Mouse (Mus musculus) MEL (cell line): ENCODE measurements around the gene D630039A03Rik. TPM values are rescaled to one million over a fixed set of nuclear protein-coding genes. Genes with fewer than 3 reads are reported as not detected.

ENCODE experiments used
- DNase-seq: peaks from one replicate; pipeline ENCODE4 v3.0.0; 2011; ENCODE audit warnings: low read depth, low spot score
- H3K27ac ChIP-seq: 2 replicates; pipeline ENCODE4 v1.5.1; 2012; ENCODE audit warnings: low read depth, mild to moderate bottlenecking, control low read depth, low read length, moderate library complexity; ENCODE audit not compliant: control insufficient read depth
- H3K27me3 ChIP-seq, 2 experiments: fragments of 150-350 bp in 1 of 2; sonication (generic) in 1 of 2; 2 replicates each; pipeline ENCODE4 v1.6.1; 2012; ENCODE audit warnings: low read length in 2 of 2, mild to moderate bottlenecking in 2 of 2, improper control_type of control experiment in 1 of 2, moderate library complexity in 1 of 2; ENCODE audit not compliant: insufficient read depth in 2 of 2, control insufficient read depth in 1 of 2
- H3K36me3 ChIP-seq, 2 experiments: 2 replicates each; pipeline ENCODE4 v1.6.1; 2012 to 2014; ENCODE audit warnings: low read length in 2 of 2, improper control_type of control experiment in 1 of 2, inconsistent platforms in 1 of 2, mild to moderate bottlenecking in 1 of 2; ENCODE audit not compliant: insufficient read depth in 2 of 2, control insufficient read depth in 1 of 2
- H3K4me1 ChIP-seq, 2 experiments: fragments of 150-350 bp in 1 of 2; sonication (generic) in 1 of 2; 2 replicates each; pipeline ENCODE4 v1.6.1; 2012; ENCODE audit warnings: low read length in 2 of 2, improper control_type of control experiment in 1 of 2, mild to moderate bottlenecking in 1 of 2; ENCODE audit not compliant: insufficient read depth in 2 of 2, control insufficient read depth in 1 of 2
- H3K4me3 ChIP-seq, 2 experiments: fragments of 150-350 bp in 1 of 2; sonication (generic) in 1 of 2; 2 replicates each; pipeline ENCODE4 v1.5.1; 2012; ENCODE audit warnings: low read depth in 2 of 2, low read length in 2 of 2, mild to moderate bottlenecking in 2 of 2, moderate library complexity in 2 of 2, control low read depth in 1 of 2, improper control_type of control experiment in 1 of 2; ENCODE audit not compliant: control insufficient read depth in 1 of 2, insufficient read depth in 1 of 2
- H3K79me2 ChIP-seq: 2 replicates; pipeline ENCODE4 v1.6.1; 2012; ENCODE audit warnings: mild to moderate bottlenecking, low read length, moderate library complexity; ENCODE audit not compliant: control insufficient read depth, poor library complexity, insufficient read depth
- H3K9ac ChIP-seq: 2 replicates; pipeline ENCODE4 v1.6.1; 2012; ENCODE audit warnings: low read depth, mild to moderate bottlenecking, control low read depth, low read length, moderate library complexity; ENCODE audit not compliant: control insufficient read depth, poor library complexity, severe bottlenecking
- H3K9me3 ChIP-seq: fragments of 150-350 bp; sonication (generic); replicated peaks from 2 replicates; pipeline ENCODE4 v1.6.1; 2012; ENCODE audit warnings: mild to moderate bottlenecking, low read length, improper control_type of control experiment, moderate library complexity; ENCODE audit not compliant: insufficient read depth
- BHLHE40 ChIP-seq: IDR thresholded peaks from 2 replicates; pipeline ENCODE4 v1.6.1; 2012; ENCODE audit warnings: low read depth, mild to moderate bottlenecking, inconsistent platforms, low read length, improper control_type of control experiment, borderline replicate concordance
- CHD1 ChIP-seq: IDR thresholded peaks from 2 replicates; pipeline ENCODE4 v1.6.1; 2012; ENCODE audit warnings: low read depth, mild to moderate bottlenecking, inconsistent platforms, low read length, improper control_type of control experiment
- CHD2 ChIP-seq: IDR thresholded peaks from 2 replicates; pipeline ENCODE4 v1.6.1; 2011; ENCODE audit warnings: low read length, improper control_type of control experiment
- CTCF ChIP-seq, 3 experiments: IDR thresholded peaks in 2 of 3; conservative IDR thresholded peaks in 1 of 3; 2 replicates each; pipeline ENCODE4 v1.5.1; 2011 to 2012; ENCODE audit warnings: low read length in 3 of 3, low read depth in 2 of 3, mild to moderate bottlenecking in 2 of 3, improper control_type of control experiment in 1 of 3, inconsistent platforms in 1 of 3, mixed read lengths in 1 of 3, moderate library complexity in 1 of 3; ENCODE audit not compliant: control insufficient read depth in 1 of 3, insufficient read depth in 1 of 3, poor library complexity in 1 of 3, severe bottlenecking in 1 of 3
- E2F4 ChIP-seq: IDR thresholded peaks from 2 replicates; pipeline ENCODE4 v1.6.1; 2011; ENCODE audit warnings: low read depth, low read length, improper control_type of control experiment, borderline replicate concordance
- ETS1 ChIP-seq: IDR thresholded peaks from 2 replicates; pipeline ENCODE4 v1.6.1; 2012; ENCODE audit warnings: low read depth, mild to moderate bottlenecking, inconsistent platforms, low read length, improper control_type of control experiment, moderate library complexity
- GABPA ChIP-seq: IDR thresholded peaks from 2 replicates; pipeline ENCODE4 v1.6.1; 2012; ENCODE audit warnings: low read depth, mild to moderate bottlenecking, inconsistent platforms, low read length, improper control_type of control experiment, moderate library complexity
- GATA1 ChIP-seq: IDR thresholded peaks from 2 replicates; pipeline ENCODE4 v1.6.1; 2011; ENCODE audit warnings: low read depth, low read length, improper control_type of control experiment
- HCFC1 ChIP-seq: IDR thresholded peaks from 2 replicates; pipeline ENCODE4 v1.6.1; 2012; ENCODE audit warnings: low read depth, mild to moderate bottlenecking, inconsistent platforms, low read length, improper control_type of control experiment, moderate library complexity
- KAT2A ChIP-seq: conservative IDR thresholded peaks from 2 replicates; pipeline ENCODE4 v1.6.1; 2012; ENCODE audit warnings: low read depth, low read length, improper control_type of control experiment, inconsistent platforms
- MAFK ChIP-seq: IDR thresholded peaks from 2 replicates; pipeline ENCODE4 v1.6.1; 2011; ENCODE audit warnings: low read depth, mild to moderate bottlenecking, low read length, improper control_type of control experiment, borderline replicate concordance
- MAX ChIP-seq: IDR thresholded peaks from 2 replicates; pipeline ENCODE4 v1.6.1; 2011; ENCODE audit warnings: low read length, improper control_type of control experiment
- MAZ ChIP-seq: IDR thresholded peaks from 2 replicates; pipeline ENCODE4 v1.6.1; 2012; ENCODE audit warnings: low read depth, mild to moderate bottlenecking, inconsistent platforms, low read length, improper control_type of control experiment
- MXI1 ChIP-seq: IDR thresholded peaks from 2 replicates; pipeline ENCODE4 v1.6.1; 2011; ENCODE audit warnings: mild to moderate bottlenecking, low read depth, low read length, improper control_type of control experiment
- MYB ChIP-seq: IDR thresholded peaks from 2 replicates; pipeline ENCODE4 v1.6.1; 2011; ENCODE audit warnings: mild to moderate bottlenecking, low read depth, low read length, improper control_type of control experiment
- MYC ChIP-seq: IDR thresholded peaks from 2 replicates; pipeline ENCODE4 v1.6.1; 2011; ENCODE audit warnings: low read depth, mild to moderate bottlenecking, low read length, improper control_type of control experiment, moderate library complexity
- NELFE ChIP-seq: IDR thresholded peaks from 2 replicates; pipeline ENCODE4 v1.6.1; 2011; ENCODE audit warnings: low read depth, low read length, improper control_type of control experiment
- POLR2AphosphoS5 ChIP-seq: IDR thresholded peaks from 2 replicates; pipeline ENCODE4 v1.6.1; 2012; ENCODE audit warnings: low read depth, borderline replicate concordance, mild to moderate bottlenecking, inconsistent platforms, low read length, moderate library complexity, mixed read lengths
- RAD21 ChIP-seq: IDR thresholded peaks from 2 replicates; pipeline ENCODE4 v1.6.1; 2011; ENCODE audit warnings: mild to moderate bottlenecking, low read depth, low read length, improper control_type of control experiment
- SIN3A ChIP-seq: IDR thresholded peaks from 2 replicates; pipeline ENCODE4 v1.6.1; 2012; ENCODE audit warnings: low read length, improper control_type of control experiment, inconsistent platforms
- TAL1 ChIP-seq: IDR thresholded peaks from 2 replicates; pipeline ENCODE4 v1.6.1; 2012; ENCODE audit warnings: mild to moderate bottlenecking, inconsistent platforms, low read length, moderate library complexity, mixed read lengths
- UBTF ChIP-seq: IDR thresholded peaks from 2 replicates; pipeline ENCODE4 v1.6.1; 2012; ENCODE audit warnings: low read depth, mild to moderate bottlenecking, inconsistent platforms, low read length, improper control_type of control experiment, moderate library complexity, borderline replicate concordance; ENCODE audit not compliant: insufficient read depth
- USF1 ChIP-seq: IDR thresholded peaks from 2 replicates; pipeline ENCODE4 v1.6.1; 2014; ENCODE audit warnings: low read depth, mild to moderate bottlenecking, inconsistent platforms, low read length, improper control_type of control experiment, moderate library complexity
- USF2 ChIP-seq, 2 experiments: IDR thresholded peaks; 2 replicates each; pipeline ENCODE4 v1.6.1; 2011 to 2012; ENCODE audit warnings: improper control_type of control experiment in 2 of 2, low read length in 2 of 2, borderline replicate concordance in 1 of 2, inconsistent platforms in 1 of 2, low read depth in 1 of 2, mild to moderate bottlenecking in 1 of 2; ENCODE audit not compliant: insufficient read depth in 1 of 2
- ZNF384 ChIP-seq: IDR thresholded peaks from 2 replicates; pipeline ENCODE4 v1.6.1; 2012; ENCODE audit warnings: low read depth, mild to moderate bottlenecking, inconsistent platforms, low read length, improper control_type of control experiment
- polyA plus RNA-seq, 2 experiments: library from polyadenylated mRNA; stranded (reverse) in 1 of 2; unstranded in 1 of 2; fragments of >175 nt in 1 of 2; fragments of >200 nt in 1 of 2; gene quantifications; 2 replicates each; pipeline versions ENCODE4 v1.2.1 to v1.2.4; 2012; ENCODE audit warnings: low replicate concordance in 2 of 2, low read depth in 1 of 2; ENCODE audit not compliant: insufficient read length in 2 of 2, insufficient read depth in 1 of 2, missing spikeins in 1 of 2
- total RNA-seq: library from RNA; depleted of rRNA; stranded (reverse); fragments of 300-350 nt; gene quantifications from 2 replicates; pipeline ENCODE4 v1.2.3, GENCODE M21; 2012

D630039A03Rik gene
- total and polyA plus RNA-seq, 3 experiments, result not detected

DNA sequence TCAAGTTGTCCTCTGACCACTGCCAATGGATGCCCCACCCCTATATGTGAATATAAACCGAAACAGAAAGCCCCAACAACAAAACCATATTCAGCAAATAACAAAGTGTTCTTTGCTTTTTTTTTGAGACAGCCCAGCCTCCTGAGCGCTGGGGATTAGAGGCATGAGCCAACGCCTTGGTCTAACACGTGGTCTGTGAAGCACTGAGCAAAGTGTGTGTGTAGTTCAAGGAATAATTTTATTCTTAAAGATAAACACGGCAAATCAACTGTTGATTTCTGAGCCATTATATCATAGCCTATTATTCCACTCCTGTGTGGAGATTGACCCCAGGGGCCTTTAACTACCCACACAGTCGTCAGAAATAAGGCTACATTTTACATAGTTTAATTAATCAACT lies 38.5 kb upstream of the D630039A03Rik start:
- TF ChIP-seq UBTF, result no peak
- TF ChIP-seq MAX, result peak; percentile 93
- TF ChIP-seq CTCF (IDR thresholded peaks at IDR 0.05 in 2 of 3, conservative IDR thresholded peaks at IDR 0.05 in 1 of 3; ENCODE audit: control insufficient read depth in 1 of 3, insufficient read depth in 1 of 3, low read depth in 2 of 3, low read length in 3 of 3, poor library complexity in 1 of 3, severe bottlenecking in 1 of 3), result no peak
- no peak for TF ChIP-seq GATA1
- no peak for TF ChIP-seq ETS1
- TF ChIP-seq KAT2A, result no peak
- peak; percentile 83 for TF ChIP-seq SIN3A
- TF ChIP-seq GABPA, result no peak
- 0 out of 2 replicates have a peak, but pooled peaks have one; percentile 37 for TF ChIP-seq ZNF384
- TF ChIP-seq POLR2AphosphoS5, result no peak
- TF ChIP-seq USF1, result peak; percentile 66; the same call in 1 of the 2 replicates
- peak; percentile 99 for TF ChIP-seq MXI1
- no peak for TF ChIP-seq MAZ
- peak; percentile 75; the same call in 1 of the 2 replicates for TF ChIP-seq CHD1
- TF ChIP-seq MYC, result peak; percentile 94
- Histone ChIP-seq H3K4me1 (peaks cover 3 to 15% of the 10 kb centered on the region in 2 experiments), H3K9me3 (no peaks in the 10 kb centered on the region), H3K27ac (peak overlapping the region; percentile 33), H3K9ac (peak overlapping the region; percentile 86), H3K36me3 (peaks cover 18 to 23% of the 10 kb centered on the region in 2 experiments), H3K79me2 (peaks cover 51% of the 10 kb centered on the region), H3K4me3 (peak overlapping the region; percentile 84 to 93), H3K27me3 (no peaks in the 10 kb centered on the region)
- DNase-seq, result peak; percentile 57

GRCm38 (mm10) chr4:57953796-57954195 lies 37.7 kb upstream of the D630039A03Rik start:
- no peak for TF ChIP-seq E2F4
- TF ChIP-seq CTCF (IDR thresholded peaks at IDR 0.05 in 2 of 3, conservative IDR thresholded peaks at IDR 0.05 in 1 of 3; ENCODE audit: control insufficient read depth in 1 of 3, insufficient read depth in 1 of 3, low read depth in 2 of 3, low read length in 3 of 3, poor library complexity in 1 of 3, severe bottlenecking in 1 of 3), result no peak
- TF ChIP-seq CHD1, result no peak
- no peak for TF ChIP-seq RAD21
- TF ChIP-seq NELFE, result no peak
- TF ChIP-seq CHD2, result no peak
- no peak for TF ChIP-seq ZNF384
- no peak for TF ChIP-seq MAFK
- TF ChIP-seq USF2 (IDR thresholded peaks at IDR 0.05; ENCODE audit: borderline replicate concordance in 1 of 2, insufficient read depth in 1 of 2, low read depth in 1 of 2, low read length in 2 of 2), result no peak
- no peak for TF ChIP-seq USF1
- TF ChIP-seq TAL1, result no peak
- TF ChIP-seq BHLHE40, result no peak
- TF ChIP-seq HCFC1, result no peak
- TF ChIP-seq KAT2A, result no peak
- no peak for TF ChIP-seq MYB
- no peak for TF ChIP-seq MAZ
- Histone ChIP-seq H3K27me3 (no peaks in the 10 kb centered on the region), H3K36me3 (peaks cover 18 to 23% of the 10 kb centered on the region in 2 experiments), H3K27ac (no peak overlapping the region), H3K79me2 (peaks cover 52% of the 10 kb centered on the region), H3K4me3 (peak overlapping the region; percentile 84 to 93), H3K4me1 (peaks cover 3 to 12% of the 10 kb centered on the region in 2 experiments), H3K9ac (peak overlapping the region; percentile 86), H3K9me3 (no peaks in the 10 kb centered on the region)
- no peak for DNase-seq
